Mouse (Mus musculus) hindbrain, postnatal 0 days (tissue): Measurements from ENCODE around the gene Auts2. TPM values are rescaled to one million over a fixed set of nuclear protein-coding genes. Genes with fewer than 3 reads are reported as not detected.

Experiments
- ATAC-seq: fragments of 200-750 bp; cut with Nextera tagmentation; 2 replicates; pipeline ENCODE4 v1.8.0; 2017; ENCODE audit warnings: mild to moderate bottlenecking, moderate TSS enrichment, moderate library complexity
- DNase-seq: peaks from one replicate; pipeline ENCODE4 v3.0.0-alpha.2; 2015; ENCODE audit warnings: low spot score
- H3K27ac ChIP-seq: fragments of 300-500 bp; sonication (generic); 2 replicates; pipeline ENCODE4 v1.5.1; 2014; ENCODE audit warnings: mild to moderate bottlenecking
- H3K27me3 ChIP-seq: fragments of 300-500 bp; sonication (generic); 2 replicates; pipeline ENCODE4 v1.6.1; 2014; ENCODE audit warnings: low read length, mixed read lengths; ENCODE audit not compliant: insufficient read depth
- H3K36me3 ChIP-seq: fragments of 300-500 bp; sonication (generic); 2 replicates; pipeline ENCODE4 v1.6.1; 2014; ENCODE audit warnings: low read length, mixed read lengths; ENCODE audit not compliant: insufficient read depth
- H3K4me1 ChIP-seq: fragments of 300-500 bp; sonication (generic); 2 replicates; pipeline ENCODE4 v1.6.1; 2014; ENCODE audit warnings: antibody characterized with exemption, low read length, mixed read lengths; ENCODE audit not compliant: insufficient read depth
- H3K4me2 ChIP-seq: fragments of 300-500 bp; sonication (generic); 2 replicates; pipeline ENCODE4 v1.6.1; 2014; ENCODE audit warnings: low read depth, mild to moderate bottlenecking, low read length, moderate library complexity, mixed read lengths
- H3K4me3 ChIP-seq: fragments of 300-500 bp; sonication (generic); 2 replicates; pipeline ENCODE4 v1.5.1; 2014; ENCODE audit warnings: low read length
- H3K9ac ChIP-seq: fragments of 300-500 bp; sonication (generic); replicated peaks from 2 replicates; pipeline ENCODE4 v1.6.1; 2014; ENCODE audit warnings: mild to moderate bottlenecking, low read length, moderate library complexity, mixed read lengths
- H3K9me3 ChIP-seq: fragments of 300-500 bp; sonication (generic); 2 replicates; pipeline ENCODE4 v1.6.1; 2016; ENCODE audit warnings: low read length, mixed read lengths
- CTCF ChIP-seq: IDR thresholded peaks from 2 replicates; pipeline ENCODE4 v1.5.1; 2016; ENCODE audit warnings: antibody characterized with exemption, control low read depth, low read depth
- WGBS: fragments of 180-500 bp; shearing (Covaris S2); extraction: QIAGEN DNeasy Blood & Tissue Kit; methylation state at CpG from one replicate; pipeline ENCODE4 v1.1.7; 2014; 5-methylcytosine and 5-hydroxymethylcytosine counted together
- polyA plus RNA-seq: library from polyadenylated mRNA; unstranded; fragments of >200 nt; fragmentation: Nextera tagmentation; extraction: Ambion mirVana; gene quantifications from 2 replicates; pipeline ENCODE4 v1.2.1, GENCODE M21; 2015
- total RNA-seq: library from RNA; depleted of rRNA; stranded (reverse); fragments of >200 nt; gene quantifications from 2 replicates; pipeline ENCODE4 v1.2.3, GENCODE M21; 2014

Auts2 gene
- total and polyA plus RNA-seq, 2 experiments from 2014 or later = 39.3 to 54.9 TPM

DNA sequence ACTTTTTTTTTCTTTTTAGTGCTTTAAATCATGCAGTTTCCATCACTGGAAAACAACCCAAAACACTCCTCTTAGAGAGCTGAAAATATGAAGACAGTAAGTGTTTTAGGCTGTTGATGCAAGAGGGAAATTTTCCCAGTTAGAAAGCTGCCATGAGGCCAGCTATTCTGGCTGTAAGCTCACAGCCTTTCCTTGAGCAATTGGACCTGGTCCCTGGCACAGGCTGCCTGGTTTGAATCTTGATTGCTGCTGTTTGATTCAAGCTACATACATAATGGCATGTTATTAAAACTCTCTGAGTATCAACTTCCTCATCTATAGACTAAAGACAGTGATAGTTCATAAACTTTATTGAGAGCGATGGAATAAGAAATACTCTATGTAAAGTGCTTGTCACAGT is 52.8 kb downstream of the Auts2 start:
- no peak for TF ChIP-seq CTCF
- DNase-seq = no peak
- H3K4me3 ChIP-seq = no peak overlapping the region
- H3K36me3 ChIP-seq = no peaks in the 10 kb centered on the region
- H3K27me3 ChIP-seq = no peaks in the 10 kb centered on the region
- no peak overlapping the region for H3K4me2 ChIP-seq
- no peak for ATAC-seq
- WGBS = 94% methylated on average over 1 of the region's 1 CpGs
- H3K9ac ChIP-seq = no peak overlapping the region
- H3K4me1 ChIP-seq = peaks cover 7% of the 10 kb centered on the region; the same call in 1 of the 2 replicates
- H3K27ac ChIP-seq = no peak overlapping the region
- no peaks in the 10 kb centered on the region for H3K9me3 ChIP-seq

- WGBS = 56% methylated on average over 7 of the region's 7 CpGs
- Histone ChIP-seq H3K36me3 (no peaks in the 10 kb centered on the region), H3K27me3 (no peaks in the 10 kb centered on the region), H3K27ac (no peak overlapping the region), H3K4me1 (peaks cover 7% of the 10 kb centered on the region; the same call in 1 of the 2 replicates), H3K4me2 (no peak overlapping the region), H3K4me3 (no peak overlapping the region), H3K9me3 (no peaks in the 10 kb centered on the region), H3K9ac (no peak overlapping the region)
- no peak for ATAC-seq
- DNase-seq = no peak
- no peak for TF ChIP-seq CTCF
Measured at GRCm38 (mm10) chr5:132489736-132490313, 53.3 kb downstream of the Auts2 start.

GRCm38 (mm10) chr5:132486831-132487230 is 56.3 kb downstream of the Auts2 start:
- DNase-seq (no peak), ATAC-seq (no peak)
- peaks cover 7% of the 10 kb centered on the region; the same call in 1 of the 2 replicates for H3K4me1 ChIP-seq
- no peaks in the 10 kb centered on the region for H3K9me3 ChIP-seq
- H3K27me3 ChIP-seq = no peaks in the 10 kb centered on the region
- no peaks in the 10 kb centered on the region for H3K36me3 ChIP-seq
- no peak overlapping the region for H3K4me3 ChIP-seq
- no peak overlapping the region for H3K27ac ChIP-seq
- TF ChIP-seq CTCF = no peak
- H3K4me2 ChIP-seq = no peak overlapping the region
- H3K9ac ChIP-seq = no peak overlapping the region
- WGBS = 50% methylated on average over 7 of the region's 7 CpGs

- WGBS = 86% methylated on average over 6 of the region's 6 CpGs
- Histone ChIP-seq H3K27ac (no peak overlapping the region), H3K9ac (no peak overlapping the region), H3K36me3 (no peaks in the 10 kb centered on the region), H3K9me3 (no peaks in the 10 kb centered on the region), H3K4me3 (no peak overlapping the region), H3K27me3 (no peaks in the 10 kb centered on the region), H3K4me2 (no peak overlapping the region), H3K4me1 (peaks cover 7% of the 10 kb centered on the region; the same call in 1 of the 2 replicates)
- no peak for TF ChIP-seq CTCF
- ATAC-seq = no peak
- DNase-seq = no peak
Measured at GRCm38 (mm10) chr5:132485994-132486393, 57.1 kb downstream of the Auts2 start.

GRCm38 (mm10) chr5:132485448-132485847 is 57.7 kb downstream of the Auts2 start:
- Histone ChIP-seq H3K4me3 (no peak overlapping the region), H3K4me2 (no peak overlapping the region), H3K4me1 (peaks cover 7% of the 10 kb centered on the region; the same call in 1 of the 2 replicates), H3K27me3 (no peaks in the 10 kb centered on the region), H3K9ac (no peak overlapping the region), H3K27ac (no peak overlapping the region), H3K36me3 (no peaks in the 10 kb centered on the region), H3K9me3 (no peaks in the 10 kb centered on the region)
- 80% methylated on average over 3 of the region's 3 CpGs for WGBS
- ATAC-seq = no peak
- no peak for TF ChIP-seq CTCF
- DNase-seq = no peak

DNA sequence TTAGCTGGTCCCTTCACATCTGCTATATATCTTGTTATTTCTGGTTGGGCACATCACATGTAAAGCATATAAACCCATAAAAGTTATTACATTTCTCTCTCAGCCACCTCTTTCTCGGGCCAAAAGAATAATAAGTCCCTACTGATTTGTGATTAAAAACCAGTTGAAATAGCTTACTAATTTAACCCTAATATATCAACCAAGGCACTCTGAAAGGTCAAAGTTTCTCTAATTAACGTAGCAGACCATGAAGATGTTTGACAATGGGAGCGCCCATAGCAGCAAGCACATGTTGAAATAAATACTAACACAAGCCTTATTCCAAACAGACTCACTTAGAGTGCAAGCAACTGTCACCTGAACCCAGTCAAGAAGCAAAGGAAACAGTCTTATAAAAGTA is 61.7 kb downstream of the Auts2 start:
- Histone ChIP-seq H3K9me3 (no peaks in the 10 kb centered on the region), H3K4me3 (no peak overlapping the region), H3K36me3 (no peaks in the 10 kb centered on the region), H3K27me3 (no peaks in the 10 kb centered on the region), H3K9ac (no peak overlapping the region), H3K4me2 (no peak overlapping the region), H3K4me1 (no peaks in the 10 kb centered on the region), H3K27ac (no peak overlapping the region)
- no peak for ATAC-seq
- 66% methylated on average over 3 of the region's 3 CpGs for WGBS
- TF ChIP-seq CTCF = no peak
- DNase-seq = no peak

- DNase-seq (no peak), ATAC-seq (no peak)
- Histone ChIP-seq H3K27ac (no peak overlapping the region), H3K4me3 (no peak overlapping the region), H3K36me3 (no peaks in the 10 kb centered on the region), H3K27me3 (no peaks in the 10 kb centered on the region), H3K9me3 (no peaks in the 10 kb centered on the region), H3K4me2 (no peak overlapping the region), H3K4me1 (no peaks in the 10 kb centered on the region), H3K9ac (no peak overlapping the region)
- no peak for TF ChIP-seq CTCF
- 49% methylated on average over 6 of the region's 6 CpGs for WGBS
Measured at GRCm38 (mm10) chr5:132480461-132480860, 62.7 kb downstream of the Auts2 start.
